Mouse (Mus musculus): ENCODE measurements around the gene Pacs1.
"Not testable (repeated sequence)": the region's sequence is repeated elsewhere in the genome, so short reads cannot be mapped to it uniquely, and the experiment has no call there.

The Pacs1 gene

DNA sequence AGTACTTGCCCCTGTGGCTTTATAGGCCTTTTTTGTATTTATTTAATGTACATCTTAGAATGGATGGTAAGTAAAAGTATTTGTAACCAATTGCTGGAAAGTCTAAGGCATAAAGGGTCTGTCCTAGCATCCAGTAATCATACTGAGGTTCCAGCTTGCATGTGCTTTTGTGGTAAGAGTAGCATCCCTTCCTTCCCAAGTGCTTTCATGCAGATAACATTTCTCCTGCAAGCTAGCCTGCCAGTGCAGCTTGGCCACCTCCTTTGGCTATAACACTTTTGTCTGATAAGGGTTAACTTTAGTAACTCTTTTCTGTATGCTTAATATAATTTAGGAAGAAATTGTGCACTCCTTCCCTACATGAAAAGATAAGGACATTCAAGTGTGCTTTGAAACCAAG is 4.9 kb downstream of the Pacs1 start:
- DNase-seq (ENCODE audit: low read depth, low spot score), result no peak

DNA sequence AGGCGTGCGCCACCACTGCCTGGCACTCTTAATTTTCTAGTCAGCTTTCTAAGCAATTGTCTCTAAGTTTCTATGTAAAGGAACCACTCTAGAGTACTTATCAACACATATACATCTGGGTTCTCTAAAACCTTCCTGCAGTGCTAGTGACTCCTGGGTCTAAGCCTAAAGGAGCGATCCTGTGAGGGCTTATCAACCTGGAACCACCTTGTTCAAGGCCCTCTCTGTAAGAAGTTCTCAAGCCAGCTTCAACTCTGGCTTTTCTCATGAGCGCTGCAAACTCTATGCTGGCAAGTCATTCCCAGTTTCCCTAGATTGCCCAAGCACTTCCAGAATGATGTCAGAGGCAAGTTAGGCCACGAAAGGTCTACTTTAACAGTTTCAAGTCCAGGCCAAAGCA is 5.9 kb downstream of the Pacs1 start:
- DNase-seq (ENCODE audit: low read depth, low spot score), result no peak

DNA sequence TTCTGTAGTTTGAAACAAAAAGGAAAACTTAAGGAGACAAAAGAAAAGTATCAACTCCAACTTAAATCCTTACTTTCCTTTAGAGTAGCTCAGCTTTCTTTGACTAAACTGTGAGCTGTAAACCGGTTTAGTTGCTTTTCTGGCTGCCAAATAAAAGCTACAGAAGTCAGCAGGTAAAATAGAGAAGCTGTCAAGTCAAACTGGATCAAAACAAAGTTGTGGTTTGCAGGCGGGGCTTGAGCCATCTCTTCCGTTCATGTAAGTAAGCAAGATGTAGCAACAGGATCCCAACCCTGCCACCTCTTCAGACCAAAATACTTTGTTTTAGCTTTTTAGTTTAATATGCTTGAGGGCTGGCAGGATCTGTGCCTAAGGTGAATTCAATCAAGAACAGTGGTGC is 15.8 kb downstream of the Pacs1 start:
- peak; percentile 79 for DNase-seq (ENCODE audit: low read depth, low spot score)

DNA sequence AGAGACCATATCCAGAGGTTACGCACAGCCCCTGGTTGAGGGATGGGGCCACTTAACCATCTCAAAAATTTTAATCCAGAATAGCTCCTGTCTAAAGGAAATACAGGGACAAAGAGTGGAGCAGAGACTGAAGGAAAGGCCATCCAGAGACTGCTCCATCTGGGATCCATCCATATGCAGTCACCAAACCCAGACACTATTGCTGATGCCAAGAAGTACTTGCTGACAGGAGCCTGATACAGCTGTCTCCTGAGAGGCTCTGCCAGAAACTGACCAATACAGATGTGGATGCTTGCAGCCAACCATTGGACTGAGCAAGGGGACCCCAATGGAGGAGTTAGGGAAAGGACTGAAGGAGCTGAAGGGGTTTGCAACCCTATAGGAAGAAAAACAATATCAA is 35.9 kb downstream of the Pacs1 start:
- DNase-seq (ENCODE audit: low read depth, low spot score), result not testable (repeated sequence)

DNA sequence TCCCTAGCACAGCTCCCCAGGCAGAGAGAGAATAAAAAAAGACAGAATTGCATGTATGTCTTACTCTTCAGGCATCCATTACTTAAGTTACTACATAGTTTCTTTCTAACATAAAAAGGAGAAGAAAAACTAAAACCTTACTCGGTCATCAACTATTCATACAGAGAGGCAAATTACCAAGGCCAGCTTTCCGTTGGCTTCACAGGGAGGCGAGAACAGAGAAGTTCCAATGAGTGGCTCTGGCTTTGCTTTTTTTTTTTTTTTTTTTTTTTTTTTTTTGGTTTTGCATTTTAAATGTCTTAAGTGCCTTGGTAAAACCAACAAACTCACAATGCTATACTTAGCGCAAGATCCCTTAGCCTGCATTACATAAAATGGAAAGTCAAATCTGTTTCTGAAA is 40.2 kb downstream of the Pacs1 start:
- DNase-seq (ENCODE audit: low read depth, low spot score), result peak; percentile 72

DNA sequence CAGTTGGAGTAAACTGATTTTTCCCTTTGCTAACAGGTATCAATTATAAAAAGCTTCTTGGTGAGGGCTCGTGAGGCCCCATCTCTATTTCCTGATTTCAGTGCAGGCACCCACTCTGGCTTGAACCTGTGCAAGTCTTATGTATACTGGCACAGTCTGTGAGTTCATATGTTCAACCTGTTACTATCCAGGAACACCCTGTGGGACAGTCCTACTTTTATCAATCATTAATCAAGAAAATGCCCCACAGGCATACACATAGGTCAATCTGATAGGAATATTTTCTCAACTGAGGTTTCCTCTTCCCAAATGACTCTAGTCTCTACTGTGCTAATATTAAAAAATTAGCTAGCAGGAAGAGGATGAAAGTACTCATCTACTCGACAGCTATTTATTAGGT is 42.8 kb downstream of the Pacs1 start:
- DNase-seq (ENCODE audit: low read depth, low spot score), result no peak

DNA sequence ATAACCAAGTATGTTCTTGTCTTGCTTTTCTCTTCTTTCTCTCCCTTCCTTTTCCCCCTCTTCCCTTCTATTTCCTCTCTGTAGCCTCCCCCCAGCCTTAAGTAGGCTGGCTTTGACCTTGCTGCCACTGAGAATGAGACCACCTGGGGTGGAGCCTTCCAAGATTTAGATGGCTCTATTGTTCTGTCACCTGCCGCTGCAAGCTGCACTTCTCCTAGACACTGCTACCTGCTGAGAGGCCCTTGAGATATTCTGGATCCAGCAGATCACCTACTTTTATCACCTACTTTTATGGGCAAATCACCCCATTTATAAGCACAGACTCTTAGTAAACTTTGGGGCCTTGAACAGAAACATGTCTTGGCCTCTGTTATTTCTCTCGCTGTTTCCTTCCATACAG is 48.3 kb downstream of the Pacs1 start:
- DNase-seq (ENCODE audit: low read depth, low spot score), result no peak

DNA sequence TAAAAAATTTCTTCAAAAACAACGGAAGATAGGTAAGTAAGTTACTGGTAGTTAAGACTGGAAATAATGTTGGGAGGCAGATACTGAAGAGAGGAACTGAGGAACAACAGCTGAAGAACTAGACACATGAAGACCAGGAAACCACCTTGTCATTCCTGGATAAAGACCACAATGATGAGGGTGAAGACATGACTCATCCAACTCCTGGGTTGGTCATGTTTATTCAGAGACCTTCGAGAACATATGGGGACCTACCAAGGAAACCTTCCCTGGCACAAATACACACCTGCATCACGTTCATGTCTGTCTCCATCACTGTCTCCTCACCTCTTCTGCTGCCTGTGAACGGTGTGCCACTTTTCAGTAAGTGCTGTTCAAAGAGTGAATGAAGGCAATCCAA is 48.8 kb downstream of the Pacs1 start:
- DNase-seq (ENCODE audit: low read depth, low spot score), result no peak

DNA sequence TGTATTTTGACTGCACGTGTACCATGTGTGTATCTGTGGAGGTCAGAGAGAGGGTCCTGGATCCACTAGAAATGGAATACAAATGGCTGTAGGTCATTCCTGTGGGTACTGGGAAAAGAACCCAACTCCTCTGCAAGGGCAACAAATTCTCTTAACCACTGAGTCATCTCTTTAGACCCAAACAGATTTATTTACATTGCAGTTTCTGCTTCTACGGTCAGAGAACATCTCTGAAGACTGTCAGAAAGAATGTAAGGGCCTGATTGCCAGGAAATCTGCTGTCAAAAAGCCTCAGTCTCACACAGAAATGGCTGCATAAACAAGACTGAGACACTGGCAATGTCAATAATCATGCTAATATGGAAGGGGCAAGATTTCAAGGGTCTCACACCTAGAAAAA is 51.0 kb downstream of the Pacs1 start:
- DNase-seq (ENCODE audit: low read depth, low spot score), result no peak

DNA sequence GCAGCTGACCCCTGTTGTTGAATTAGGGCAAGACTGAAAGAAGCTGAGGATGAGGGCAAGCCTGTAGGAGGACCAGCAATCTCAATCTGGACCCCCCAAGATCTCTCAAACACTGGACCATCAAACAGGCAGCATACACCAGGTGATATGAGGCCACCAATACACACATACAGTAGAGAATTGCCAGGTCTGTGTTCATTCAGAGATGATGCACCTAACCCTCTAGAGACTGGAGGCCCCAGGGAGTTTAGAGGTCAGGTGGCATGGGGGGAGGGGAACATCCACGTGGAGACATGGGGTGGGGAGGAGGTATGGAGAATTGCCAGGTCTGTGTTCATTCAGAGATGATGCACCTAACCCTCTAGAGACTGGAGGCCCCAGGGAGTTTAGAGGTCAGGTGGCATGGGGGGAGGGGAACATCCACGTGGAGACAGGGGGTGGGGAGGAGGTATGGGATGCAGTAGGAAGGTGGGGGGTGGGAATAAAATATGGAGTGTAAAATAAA is 51.6 kb downstream of the Pacs1 start:
- not testable (repeated sequence) for DNase-seq (ENCODE audit: low read depth, low spot score)

DNA sequence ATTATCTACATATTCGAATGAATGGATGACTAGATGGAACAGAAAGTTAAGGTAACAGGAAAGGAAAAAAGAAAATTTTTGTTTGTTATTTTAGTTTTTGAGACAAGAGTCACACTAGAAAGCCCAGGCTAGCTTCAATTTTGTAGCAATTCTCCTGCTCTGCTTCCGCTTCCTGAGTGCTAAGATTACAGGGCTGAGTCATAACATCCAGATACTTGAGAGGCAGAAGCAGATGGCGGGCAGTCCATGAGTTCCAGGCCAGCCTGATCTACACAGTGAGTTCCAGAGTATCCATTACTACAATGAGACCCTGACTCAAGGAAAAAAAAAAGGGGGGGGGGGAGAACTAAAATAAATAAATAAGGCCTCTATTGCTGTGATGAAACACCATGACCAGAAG is 52.5 kb downstream of the Pacs1 start:
- DNase-seq (ENCODE audit: low read depth, low spot score), result no peak

DNA sequence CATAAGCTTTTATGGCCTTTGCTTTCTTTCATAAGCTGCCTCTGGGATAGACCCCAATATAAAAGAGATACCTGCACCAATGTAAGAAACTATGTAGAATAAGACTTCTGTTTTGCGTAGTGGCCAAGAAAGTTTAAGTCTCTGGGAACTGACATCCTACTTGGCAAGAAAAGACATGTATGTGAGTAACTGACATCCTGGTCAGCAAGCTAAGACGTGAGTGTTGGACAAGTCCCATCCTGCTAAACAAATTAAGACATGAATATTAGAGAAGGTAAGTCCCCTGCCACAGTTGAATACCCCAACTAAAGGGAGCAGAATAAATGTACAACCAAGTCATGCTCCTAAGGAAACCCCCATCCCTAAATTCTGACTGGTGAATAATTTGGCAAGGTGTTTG is 71.2 kb downstream of the Pacs1 start:
- DNase-seq (ENCODE audit: low read depth, low spot score), result no peak

DNA sequence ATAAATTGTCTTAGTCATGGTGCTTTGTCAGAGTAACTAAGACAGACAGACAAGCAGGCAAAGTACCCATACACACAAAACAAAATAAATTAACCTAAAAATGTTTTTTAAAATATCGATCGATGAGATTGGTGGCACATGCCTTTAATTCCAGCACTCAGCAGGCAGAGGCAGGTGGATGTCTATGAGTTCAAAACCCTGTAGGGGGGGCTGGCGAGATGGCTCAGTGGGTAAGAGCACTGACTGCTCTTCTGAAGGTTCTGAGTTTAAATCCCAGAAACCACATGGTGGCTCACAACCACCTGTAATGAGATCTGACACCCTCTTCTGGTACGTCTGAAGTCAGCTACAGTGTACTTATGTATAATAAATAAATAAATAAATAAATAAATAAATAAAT is 72.3 kb downstream of the Pacs1 start:
- not testable (repeated sequence) for DNase-seq (ENCODE audit: low read depth, low spot score)

DNA sequence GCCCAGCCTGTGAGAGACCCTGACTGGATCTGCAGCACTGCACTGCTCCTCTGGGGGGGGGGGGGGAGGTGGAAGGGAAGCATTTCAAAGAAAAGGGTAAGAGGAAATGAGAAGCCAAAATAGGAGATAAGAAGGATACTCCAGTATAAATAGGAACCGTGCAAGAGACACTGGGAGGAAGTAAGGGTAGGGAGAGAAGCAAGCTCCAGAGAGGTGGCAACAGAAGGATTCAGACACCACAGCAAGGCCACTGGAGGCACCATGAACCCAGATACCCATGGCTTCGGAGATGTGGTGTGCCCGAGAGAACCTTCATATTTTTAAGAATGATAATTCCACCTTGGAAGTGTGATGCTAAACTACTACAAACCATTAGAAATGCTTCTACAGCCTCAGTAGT is 74.4 kb downstream of the Pacs1 start:
- DNase-seq (ENCODE audit: low read depth, low spot score), result no peak

DNA sequence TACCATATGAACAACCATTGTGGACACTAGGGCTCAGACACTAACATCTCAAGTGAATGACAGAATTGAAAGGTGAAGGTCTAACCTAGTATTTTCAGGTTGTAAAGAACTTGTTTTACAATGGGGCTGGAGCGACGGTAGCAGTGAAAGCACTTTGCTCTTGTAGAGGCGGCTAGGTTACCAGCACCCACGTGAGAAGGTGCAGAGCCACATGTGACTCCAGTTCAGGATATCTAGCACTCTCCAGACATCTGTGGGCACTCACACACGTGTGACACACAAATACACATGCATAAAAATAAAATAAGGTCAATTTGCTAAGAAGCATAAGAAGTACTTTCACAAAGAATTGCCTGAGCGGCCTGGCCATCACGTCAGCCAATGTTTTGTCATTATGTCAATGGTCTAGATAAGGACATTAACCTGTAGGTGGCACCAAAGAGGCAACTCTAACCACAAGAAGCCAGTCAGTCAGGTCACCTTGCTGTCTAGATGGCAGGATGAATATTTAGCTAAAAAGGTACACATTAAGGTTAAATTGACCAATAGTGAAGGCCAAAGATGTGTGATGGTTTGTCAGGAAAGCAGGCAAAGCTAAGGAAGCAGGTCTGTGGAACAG is 77.4 kb downstream of the Pacs1 start:
- DNase-seq (ENCODE audit: low read depth, low spot score), result peak; percentile 79

DNA sequence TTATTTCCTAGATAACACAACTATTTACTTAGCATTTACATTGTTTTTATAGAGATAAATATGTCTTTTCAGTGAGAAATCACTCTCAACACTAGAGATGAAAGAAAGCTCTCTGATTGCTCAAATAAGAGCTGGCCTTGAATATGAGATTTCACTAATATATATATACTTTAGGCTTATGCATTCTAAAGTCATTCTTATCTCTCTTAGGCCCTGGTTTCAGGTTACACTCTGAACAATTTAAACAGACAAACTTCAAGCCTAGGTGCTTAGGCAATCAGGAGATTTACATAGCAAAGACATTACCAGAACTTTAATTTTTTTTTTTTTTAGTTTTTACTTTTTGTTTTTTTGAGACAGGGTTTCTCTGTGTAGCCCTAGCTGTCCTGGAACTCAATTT is 80.5 kb downstream of the Pacs1 start:
- no peak for DNase-seq (ENCODE audit: low read depth, low spot score)

DNA sequence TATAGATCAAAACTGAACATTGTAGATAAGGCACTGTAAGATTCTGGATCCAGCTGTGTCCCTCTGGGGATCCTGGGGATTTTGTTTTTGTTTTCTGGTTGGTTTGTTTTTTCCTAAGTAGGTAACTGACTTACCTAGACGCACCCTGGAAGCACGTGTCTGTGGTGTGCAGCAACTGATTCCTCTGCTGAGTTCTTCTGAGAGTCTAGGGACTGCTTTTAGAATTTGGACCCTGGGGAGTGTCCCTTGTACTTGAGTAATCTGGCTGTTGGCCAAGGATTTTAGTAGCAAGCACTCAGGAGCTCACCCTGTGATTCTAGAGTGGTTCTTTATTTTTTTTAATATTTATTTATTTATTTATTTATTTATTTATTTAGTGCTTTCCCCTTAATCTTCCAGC is 85.5 kb downstream of the Pacs1 start:
- no peak for DNase-seq (ENCODE audit: low read depth, low spot score)

DNA sequence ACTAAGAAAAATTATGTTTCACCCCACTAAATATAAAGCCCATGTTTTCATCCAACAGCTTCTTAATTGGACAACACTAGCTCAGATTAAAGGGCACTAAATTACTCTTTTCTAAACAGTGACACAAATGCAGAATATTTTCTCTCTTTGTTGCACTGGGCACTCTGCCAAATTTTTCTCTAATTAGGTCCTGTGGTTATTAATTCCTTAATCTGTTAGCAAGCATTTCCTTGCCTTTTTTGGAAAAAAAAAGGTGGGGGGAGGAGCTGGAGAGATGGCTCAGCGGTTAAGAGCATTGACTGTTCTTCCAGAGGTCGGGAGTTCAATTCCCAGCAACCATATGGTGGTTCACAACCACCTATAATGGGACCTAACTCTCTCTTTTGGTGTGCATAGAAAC is 91.0 kb downstream of the Pacs1 start:
- DNase-seq (ENCODE audit: low read depth, low spot score), result no peak

DNA sequence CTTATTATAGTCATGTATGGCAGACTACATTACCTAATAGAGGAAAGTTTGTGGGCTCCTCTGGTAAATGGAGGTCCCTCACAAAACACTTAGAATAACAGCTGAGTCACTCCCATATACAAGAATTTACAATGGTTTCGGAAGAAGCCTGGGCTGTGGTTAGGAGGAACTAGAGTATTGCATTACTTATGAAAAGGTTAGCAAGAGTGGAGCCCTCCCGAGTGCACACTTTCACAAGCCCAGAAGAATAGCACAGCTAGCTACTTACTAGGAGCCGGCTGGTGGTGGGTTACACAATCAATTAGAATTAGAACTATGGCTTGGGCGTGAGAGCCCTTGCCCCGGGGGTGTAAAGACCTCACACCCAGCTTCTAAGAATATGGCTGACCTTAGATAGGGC is 94.3 kb downstream of the Pacs1 start:
- no peak for DNase-seq (ENCODE audit: low read depth, low spot score)

DNA sequence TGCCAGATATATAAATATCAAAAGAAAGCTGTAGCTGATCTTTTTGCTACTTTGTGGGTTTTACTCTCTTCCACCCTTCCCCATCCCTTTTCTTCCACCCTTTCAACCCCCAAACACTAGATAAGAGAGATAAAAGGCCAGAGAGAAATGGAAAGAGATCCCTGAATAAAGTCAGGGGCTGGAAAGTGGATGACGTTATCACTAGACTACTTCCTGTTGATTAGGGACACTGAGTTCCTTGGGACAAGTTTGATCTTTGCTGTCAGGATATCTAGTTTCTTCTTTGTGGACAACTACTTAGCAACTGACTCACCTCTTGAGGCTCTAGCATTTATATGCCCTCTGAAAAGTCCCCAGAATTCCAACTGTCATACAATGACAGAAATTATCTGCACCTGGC is 102.5 kb downstream of the Pacs1 start:
- no peak for DNase-seq (ENCODE audit: low read depth, low spot score)

DNA sequence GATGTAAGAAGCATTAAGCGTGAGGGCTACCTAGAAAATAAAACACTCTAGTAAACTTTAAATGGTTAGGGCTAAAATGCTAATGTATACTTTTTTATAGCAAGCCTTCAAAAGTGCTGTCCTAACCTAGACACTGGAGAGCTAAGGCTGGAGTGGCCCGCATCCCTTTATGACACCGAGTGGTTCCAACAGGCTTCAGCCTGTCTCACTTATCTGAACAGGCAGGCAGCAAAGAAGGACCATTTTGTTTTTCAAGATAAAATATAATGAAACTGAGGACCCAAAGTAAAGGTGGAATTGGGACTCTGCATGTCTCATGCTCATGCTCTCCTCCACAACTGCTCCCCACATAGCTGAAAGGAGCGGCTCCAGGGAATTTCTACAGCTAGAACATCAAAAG is 105.4 kb downstream of the Pacs1 start:
- DNase-seq (ENCODE audit: low read depth, low spot score), result no peak

DNA sequence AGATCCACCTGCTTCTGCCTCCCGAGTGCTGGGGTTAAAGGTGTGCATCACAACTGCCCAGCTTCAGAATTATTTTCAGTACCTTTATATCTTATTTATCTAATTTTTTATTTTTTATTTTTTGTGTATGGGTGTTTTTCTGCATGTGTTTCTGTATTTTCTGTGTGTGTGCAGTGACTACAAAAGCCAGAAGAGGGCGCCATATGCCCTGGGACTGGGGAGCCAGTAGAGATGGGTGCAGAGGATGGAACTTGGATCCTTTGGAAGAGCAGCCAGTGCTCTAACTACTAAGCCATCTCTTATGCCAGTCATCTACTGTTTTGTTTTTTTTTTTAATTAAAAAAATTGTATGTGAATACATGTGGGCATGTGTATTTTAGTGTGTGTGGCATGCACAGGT is 108.5 kb downstream of the Pacs1 start:
- DNase-seq (ENCODE audit: low read depth, low spot score), result peak; percentile 40

DNA sequence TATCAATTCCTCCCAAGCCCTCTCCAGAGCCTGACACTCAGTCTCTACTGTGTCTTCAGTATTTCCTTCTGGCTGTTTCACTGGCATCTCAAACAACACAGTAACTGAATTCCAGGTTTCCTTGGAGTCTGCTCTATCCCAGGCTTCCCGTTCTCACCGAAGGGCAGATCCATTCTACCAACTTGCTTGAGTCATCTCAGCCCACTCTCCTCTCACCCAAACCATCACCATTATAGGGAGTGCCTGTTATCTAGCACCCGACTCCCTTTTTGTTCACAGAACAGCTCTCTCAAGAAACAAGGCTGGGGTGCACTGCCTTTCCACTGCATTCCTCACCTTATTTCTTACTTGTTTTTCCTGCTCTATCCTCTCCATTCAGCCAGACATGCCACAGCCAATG is 111.0 kb downstream of the Pacs1 start:
- DNase-seq (ENCODE audit: low read depth, low spot score), result no peak

DNA sequence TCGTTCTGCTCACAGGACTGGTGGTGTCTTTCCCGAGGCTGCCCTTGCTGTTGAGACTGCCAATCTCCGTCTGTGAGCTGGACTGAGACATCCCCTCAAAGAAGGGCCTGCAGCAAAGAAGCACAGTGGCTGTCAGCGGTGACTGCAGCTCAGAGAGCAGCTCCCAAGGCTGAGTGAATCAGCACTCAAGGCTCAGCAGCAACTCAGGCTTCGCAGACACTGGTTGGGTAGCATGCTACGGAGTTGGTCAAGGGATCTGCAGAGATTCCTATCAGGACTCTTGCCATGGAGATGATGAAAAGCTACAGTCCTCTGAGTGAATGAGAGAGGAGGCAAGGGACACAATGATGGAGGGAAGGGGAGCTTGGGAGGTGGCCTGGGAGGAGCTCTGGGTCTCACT is 120.7 kb downstream of the Pacs1 start:
- DNase-seq (ENCODE audit: low read depth, low spot score), result no peak

Measured in A20 (cell line).